Mouse (Mus musculus) ES-Bruce4 (cell line): ENCODE data around the gene Hoxa3. TPM values are rescaled to one million over a fixed set of nuclear protein-coding genes. Genes with fewer than 3 reads are reported as not detected.

ENCODE experiments used
- H3K27ac ChIP-seq: 2 replicates; pipeline ENCODE4 v1.5.1; 2012; ENCODE audit warnings: low read length, inconsistent platforms; ENCODE audit not compliant: insufficient read depth
- H3K27me3 ChIP-seq: 2 replicates; pipeline ENCODE4 v1.6.1; 2012; ENCODE audit warnings: mild to moderate bottlenecking, low read length, inconsistent platforms; ENCODE audit not compliant: control insufficient read depth, poor library complexity, insufficient read depth, severe bottlenecking
- H3K36me3 ChIP-seq: 2 replicates; pipeline ENCODE4 v1.6.1; 2012; ENCODE audit warnings: inconsistent platforms, mild to moderate bottlenecking, low read length, moderate library complexity; ENCODE audit not compliant: control insufficient read depth, poor library complexity, insufficient read depth, severe bottlenecking
- H3K4me1 ChIP-seq: one replicate; pipeline ENCODE4 v1.8.1; 2011; ENCODE audit warnings: low read length; ENCODE audit not compliant: control insufficient read depth, insufficient read depth
- H3K4me3 ChIP-seq: 2 replicates; pipeline ENCODE4 v1.5.1; 2011; ENCODE audit warnings: low read depth, mild to moderate bottlenecking, low read length
- H3K9ac ChIP-seq: 2 replicates; pipeline ENCODE4 v1.6.1; 2012; ENCODE audit warnings: low read depth, mild to moderate bottlenecking, inconsistent platforms; ENCODE audit not compliant: poor library complexity, severe bottlenecking
- H3K9me3 ChIP-seq: replicated peaks from 2 replicates; pipeline ENCODE4 v1.6.1; 2012; ENCODE audit warnings: mild to moderate bottlenecking, low read length, inconsistent platforms; ENCODE audit not compliant: control insufficient read depth, poor library complexity, insufficient read depth, severe bottlenecking
- CTCF ChIP-seq: IDR thresholded peaks from one replicate; pipeline ENCODE4 v1.8.1; 2011; ENCODE audit warnings: low read depth, low read length
- EP300 ChIP-seq: IDR thresholded peaks from 2 replicates; pipeline ENCODE4 v1.6.1; 2011; ENCODE audit warnings: low read depth, low read length; ENCODE audit not compliant: insufficient read depth
- POLR2A ChIP-seq: IDR thresholded peaks from one replicate; pipeline ENCODE4 v1.8.1; 2011; ENCODE audit warnings: low read length; ENCODE audit not compliant: insufficient read depth
- polyA plus RNA-seq: library from polyadenylated mRNA; stranded (reverse); fragments of >200 nt; gene quantifications from 2 replicates; pipeline ENCODE4 v1.2.4, GENCODE M21; 2011; ENCODE audit warnings: low read depth; ENCODE audit not compliant: missing spikeins, insufficient read depth, insufficient read length

The Hoxa3 gene
- polyA plus RNA-seq, 1 experiment, result 0.25 TPM

- peaks cover 13% of the 10 kb centered on the region for H3K27me3 ChIP-seq
Observed at GRCm38 (mm10) chr6:52185222-52185621, 27.9 kb downstream of the Hoxa3 start.

GRCm38 (mm10) chr6:52184668-52185067 is 28.5 kb downstream of the Hoxa3 start:
- Histone ChIP-seq H3K27ac (no peak overlapping the region), H3K9me3 (no peaks in the 10 kb centered on the region), H3K9ac (no peak overlapping the region), H3K4me1 (no peaks in the 10 kb centered on the region), H3K27me3 (peaks cover 17% of the 10 kb centered on the region), H3K36me3 (no peaks in the 10 kb centered on the region), H3K4me3 (no peak overlapping the region)
- TF ChIP-seq CTCF (no peak), EP300 (no peak), POLR2A (no peak)

More at GRCm38 (mm10) chr6:52185222-52185621, 27.9 kb downstream of the Hoxa3 start:
- Histone ChIP-seq H3K4me3 (no peak overlapping the region), H3K4me1 (no peaks in the 10 kb centered on the region), H3K36me3 (no peaks in the 10 kb centered on the region), H3K9me3 (no peaks in the 10 kb centered on the region), H3K27ac (no peak overlapping the region), H3K9ac (no peak overlapping the region)
- TF ChIP-seq CTCF (no peak), POLR2A (no peak), EP300 (no peak)

- TF ChIP-seq POLR2A (no peak), CTCF (no peak), EP300 (no peak)
- peaks cover 13% of the 10 kb centered on the region for H3K27me3 ChIP-seq
- no peaks in the 10 kb centered on the region for H3K9me3 ChIP-seq
- H3K4me3 ChIP-seq, result no peak overlapping the region
- no peaks in the 10 kb centered on the region for H3K4me1 ChIP-seq
- H3K36me3 ChIP-seq, result no peaks in the 10 kb centered on the region
- no peak overlapping the region for H3K9ac ChIP-seq
- no peak overlapping the region for H3K27ac ChIP-seq
Observed at GRCm38 (mm10) chr6:52183311-52184080, 29.6 kb downstream of the Hoxa3 start.

GRCm38 (mm10) chr6:52182793-52183192 is 30.3 kb downstream of the Hoxa3 start:
- Histone ChIP-seq H3K4me1 (no peaks in the 10 kb centered on the region), H3K27me3 (peaks cover 19% of the 10 kb centered on the region), H3K27ac (no peak overlapping the region), H3K9ac (no peak overlapping the region), H3K36me3 (no peaks in the 10 kb centered on the region), H3K9me3 (no peaks in the 10 kb centered on the region), H3K4me3 (no peak overlapping the region)
- TF ChIP-seq POLR2A (no peak), EP300 (no peak), CTCF (no peak)

- no peaks in the 10 kb centered on the region for H3K4me1 ChIP-seq
- no peak overlapping the region for H3K4me3 ChIP-seq
- peaks cover 24% of the 10 kb centered on the region for H3K27me3 ChIP-seq
Observed at GRCm38 (mm10) chr6:52182030-52182429, 31.1 kb downstream of the Hoxa3 start.

GRCm38 (mm10) chr6:52180726-52181125 is 32.4 kb downstream of the Hoxa3 start:
- no peak overlapping the region for H3K27ac ChIP-seq
- H3K9ac ChIP-seq, result no peak overlapping the region
- peaks cover 34% of the 10 kb centered on the region for H3K27me3 ChIP-seq
- no peaks in the 10 kb centered on the region for H3K36me3 ChIP-seq
- no peak overlapping the region for H3K4me3 ChIP-seq
- no peaks in the 10 kb centered on the region for H3K4me1 ChIP-seq
- no peaks in the 10 kb centered on the region for H3K9me3 ChIP-seq
- TF ChIP-seq EP300 (no peak), POLR2A (no peak), CTCF (no peak)

More at GRCm38 (mm10) chr6:52182030-52182429, 31.1 kb downstream of the Hoxa3 start:
- H3K27ac ChIP-seq, result no peak overlapping the region
- no peaks in the 10 kb centered on the region for H3K36me3 ChIP-seq
- TF ChIP-seq CTCF, result no peak
- no peak overlapping the region for H3K9ac ChIP-seq
- H3K9me3 ChIP-seq, result no peaks in the 10 kb centered on the region
